Mouse (Mus musculus) liver, postnatal 0 days (tissue): ENCODE data around the gene Tbc1d22a. TPM values are rescaled to one million over a fixed set of nuclear protein-coding genes. Genes with fewer than 3 reads are reported as not detected.

Experiments
- ATAC-seq: fragments of 200-750 bp; cut with Nextera tagmentation; 2 replicates; pipeline ENCODE4 v1.8.0; 2017; ENCODE audit warnings: mild to moderate bottlenecking, moderate library complexity
- DNase-seq: peaks from one replicate; pipeline ENCODE4 v3.0.0-alpha.2; 2016
- H3K27ac ChIP-seq: fragments of 300-500 bp; sonication (generic); 2 replicates; pipeline ENCODE4 v1.5.1; 2014; ENCODE audit warnings: antibody characterized with exemption, moderate library complexity, mild to moderate bottlenecking, low read depth
- H3K27me3 ChIP-seq: fragments of 300-500 bp; sonication (generic); 2 replicates; pipeline ENCODE4 v1.6.1; 2014; ENCODE audit warnings: low read length, control low read depth, mixed read lengths; ENCODE audit not compliant: insufficient read depth
- H3K36me3 ChIP-seq: fragments of 300-500 bp; sonication (generic); replicated peaks from 2 replicates; pipeline ENCODE4 v1.6.1; 2014; ENCODE audit warnings: mild to moderate bottlenecking, control low read depth, low read length, moderate library complexity, mixed read lengths; ENCODE audit not compliant: insufficient read depth
- H3K4me1 ChIP-seq: fragments of 300-500 bp; sonication (generic); 2 replicates; pipeline ENCODE4 v1.6.1; 2014; ENCODE audit warnings: antibody characterized with exemption, mild to moderate bottlenecking, control low read depth; ENCODE audit not compliant: insufficient read depth
- H3K4me2 ChIP-seq: fragments of 300-500 bp; sonication (generic); 2 replicates; pipeline ENCODE4 v1.6.1; 2014; ENCODE audit warnings: low read depth, mild to moderate bottlenecking, low read length, moderate library complexity, mixed read lengths
- H3K4me3 ChIP-seq: fragments of 300-500 bp; sonication (generic); 2 replicates; pipeline ENCODE4 v1.5.1; 2014; ENCODE audit warnings: low read depth, low read length
- H3K9ac ChIP-seq: fragments of 300-500 bp; sonication (generic); replicated peaks from 2 replicates; pipeline ENCODE4 v1.6.1; 2014; ENCODE audit warnings: mild to moderate bottlenecking, moderate library complexity
- H3K9me3 ChIP-seq: fragments of 300-500 bp; sonication (generic); 2 replicates; pipeline ENCODE4 v1.6.1; 2016; ENCODE audit warnings: mild to moderate bottlenecking, control low read depth, low read length, mixed read lengths
- CTCF ChIP-seq: sonication (generic); IDR thresholded peaks from 2 replicates; pipeline ENCODE4 v1.5.1; 2016; ENCODE audit warnings: antibody characterized with exemption, low read depth
- EP300 ChIP-seq: IDR thresholded peaks from 2 replicates; pipeline ENCODE4 v1.6.1; 2016; ENCODE audit warnings: antibody characterized with exemption, low read depth, mild to moderate bottlenecking
- WGBS: fragments of 180-500 bp; shearing (Covaris S2); extraction: QIAGEN DNeasy Blood & Tissue Kit; methylation state at CpG from one replicate; pipeline ENCODE4 v1.1.7; 2014; ENCODE audit not compliant: insufficient replicate concordance; 5-methylcytosine and 5-hydroxymethylcytosine counted together
- polyA plus RNA-seq: library from polyadenylated mRNA; unstranded; fragments of >200 nt; fragmentation: Nextera tagmentation; extraction: Ambion mirVana; gene quantifications from 2 replicates; pipeline ENCODE4 v1.2.1, GENCODE M21; 2015

Tbc1d22a gene
- polyA plus RNA-seq, 1 experiment from 2014 or later = 6.4 TPM

DNA sequence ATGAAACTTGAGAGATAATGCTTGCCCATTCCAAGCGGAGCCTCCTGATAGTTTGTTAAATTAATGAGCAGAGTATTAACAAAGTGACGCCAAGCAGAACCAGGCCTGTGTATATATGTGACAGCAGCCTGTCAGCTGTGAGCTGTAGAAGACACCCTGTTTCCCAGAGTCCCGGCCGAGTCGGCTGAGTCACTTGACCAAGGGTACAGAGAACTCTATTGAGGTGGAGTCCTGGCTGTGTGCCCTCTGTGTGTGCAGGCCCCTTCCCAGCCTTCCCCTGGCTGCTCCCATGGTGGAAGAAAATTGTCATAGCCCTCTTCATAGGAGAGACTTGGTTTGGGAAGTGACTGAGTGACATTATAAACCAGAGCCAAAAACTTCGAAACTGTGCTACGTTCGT is 153.0 kb downstream of the Tbc1d22a start:
- Histone ChIP-seq H3K9ac (no peak overlapping the region), H3K4me2 (no peak overlapping the region), H3K36me3 (0 out of 2 replicates have a peak, but pooled peaks cover 2% of the 10 kb centered on the region), H3K4me3 (no peak overlapping the region), H3K4me1 (0 out of 2 replicates have a peak, but pooled peaks cover 6% of the 10 kb centered on the region), H3K27me3 (no peaks in the 10 kb centered on the region), H3K9me3 (no peaks in the 10 kb centered on the region), H3K27ac (no peak overlapping the region)
- DNase-seq = no peak
- TF ChIP-seq EP300 (no peak), CTCF (no peak)
- 75% methylated on average over 8 of the region's 8 CpGs for WGBS
- ATAC-seq = no peak

DNA sequence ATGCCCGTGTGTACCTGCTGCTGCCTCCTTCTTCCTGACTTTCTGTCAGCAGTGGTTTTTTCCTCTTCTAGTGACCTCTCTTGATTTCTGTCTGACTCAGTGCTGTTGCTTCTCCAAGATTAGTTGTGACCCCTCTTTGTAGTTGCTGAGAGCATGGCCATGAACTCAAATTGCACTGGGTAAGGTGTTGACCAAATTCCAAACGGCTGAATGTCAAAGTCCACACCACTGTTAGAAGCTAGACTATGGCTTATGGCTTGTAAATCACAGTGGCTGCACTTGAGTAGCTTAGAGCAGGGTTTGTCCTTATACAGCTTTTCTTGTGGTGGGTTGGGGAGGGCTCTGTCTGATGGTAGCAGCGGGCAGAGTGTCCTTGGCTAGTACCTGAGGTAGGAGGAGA is 156.6 kb downstream of the Tbc1d22a start:
- 69% methylated on average over 3 of the region's 3 CpGs for WGBS
- H3K9me3 ChIP-seq = no peaks in the 10 kb centered on the region
- 0 out of 2 replicates have a peak, but pooled peaks cover 2% of the 10 kb centered on the region for H3K36me3 ChIP-seq
- H3K9ac ChIP-seq = no peak overlapping the region
- no peak overlapping the region for H3K4me2 ChIP-seq
- no peak overlapping the region for H3K27ac ChIP-seq
- DNase-seq (no peak), ATAC-seq (no peak)
- no peaks in the 10 kb centered on the region for H3K4me1 ChIP-seq
- no peaks in the 10 kb centered on the region for H3K27me3 ChIP-seq
- TF ChIP-seq CTCF = no peak
- no peak for TF ChIP-seq EP300
- no peak overlapping the region for H3K4me3 ChIP-seq

DNA sequence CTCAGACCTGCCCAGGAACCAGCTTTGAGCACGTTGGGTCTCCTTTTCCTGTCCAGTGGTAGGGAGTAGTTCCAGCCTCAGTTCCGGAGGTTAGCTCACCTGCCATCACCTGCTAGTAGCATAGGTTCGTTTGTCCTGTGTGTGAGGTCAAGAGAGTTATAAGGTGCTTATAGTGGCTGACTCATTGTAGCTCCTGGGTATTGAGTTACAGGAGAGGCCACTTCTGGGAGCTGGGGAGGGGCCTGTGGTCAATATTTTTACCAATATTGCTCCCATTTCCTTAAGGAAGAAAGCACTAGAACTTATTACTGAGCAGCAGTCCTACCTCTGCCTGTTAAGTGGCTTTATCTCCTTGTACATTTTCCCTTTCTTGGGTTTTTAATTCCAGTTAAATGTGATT is 161.0 kb downstream of the Tbc1d22a start:
- no peaks in the 10 kb centered on the region for H3K27me3 ChIP-seq
- DNase-seq (no peak), ATAC-seq (no peak)
- H3K36me3 ChIP-seq = no peaks in the 10 kb centered on the region
- 74% methylated on average over 3 of the region's 3 CpGs for WGBS
- H3K9me3 ChIP-seq = no peaks in the 10 kb centered on the region
- no peak for TF ChIP-seq CTCF
- no peak for TF ChIP-seq EP300
- no peak overlapping the region for H3K9ac ChIP-seq
- no peak overlapping the region for H3K4me2 ChIP-seq
- H3K4me1 ChIP-seq = no peaks in the 10 kb centered on the region
- no peak overlapping the region for H3K4me3 ChIP-seq
- H3K27ac ChIP-seq = no peak overlapping the region

DNA sequence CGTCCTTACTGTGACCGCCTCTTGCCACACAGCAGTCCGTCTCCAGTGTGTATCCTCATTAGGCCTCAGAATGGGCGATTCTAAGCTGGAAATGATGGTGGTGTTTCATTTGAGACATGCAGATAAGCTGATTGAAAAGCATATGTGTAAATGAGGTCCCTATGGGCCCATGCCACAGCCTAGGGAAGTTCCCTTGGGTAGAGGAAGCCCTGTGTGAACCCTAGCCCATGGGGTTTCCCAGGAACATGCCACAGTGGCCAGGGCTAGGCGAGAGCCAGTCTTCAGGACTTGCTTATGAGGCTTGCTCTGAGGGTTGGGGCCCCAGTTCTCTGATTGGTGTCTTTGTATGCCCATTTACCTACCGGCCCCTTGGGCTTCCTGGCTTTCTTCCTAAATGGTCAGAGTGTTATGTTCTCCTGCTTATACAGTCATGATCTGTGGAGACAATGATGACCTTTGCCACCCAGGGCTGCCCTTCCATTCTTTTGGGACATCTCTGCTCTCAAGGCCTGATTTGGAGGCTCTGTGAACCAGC is 161.7 kb downstream of the Tbc1d22a start:
- WGBS = 83% methylated on average over 6 of the region's 6 CpGs
- Histone ChIP-seq H3K27me3 (no peaks in the 10 kb centered on the region), H3K27ac (no peak overlapping the region), H3K4me1 (no peaks in the 10 kb centered on the region), H3K36me3 (no peaks in the 10 kb centered on the region), H3K4me2 (no peak overlapping the region), H3K9me3 (no peaks in the 10 kb centered on the region), H3K4me3 (no peak overlapping the region), H3K9ac (no peak overlapping the region)
- TF ChIP-seq EP300 = no peak
- TF ChIP-seq CTCF = no peak
- ATAC-seq (no peak), DNase-seq (no peak)

DNA sequence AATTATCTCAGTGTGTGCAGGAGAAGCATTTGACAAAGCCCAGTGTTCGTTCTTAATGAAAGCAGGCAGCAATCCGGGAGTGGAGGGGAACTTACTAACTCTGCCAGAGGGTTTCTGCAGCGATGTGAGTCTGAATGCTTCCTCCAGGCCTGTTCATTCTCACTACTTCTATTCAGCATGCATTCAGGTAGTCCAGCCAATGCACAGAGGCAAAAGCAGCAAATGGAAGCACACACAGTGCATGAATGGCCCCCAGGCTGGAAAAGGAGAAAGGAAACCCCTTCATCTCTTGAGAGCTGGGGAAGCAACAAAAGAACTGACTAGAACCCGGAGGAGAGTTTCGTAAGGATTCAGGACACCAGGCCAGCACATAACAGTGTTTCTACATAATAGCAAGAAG is 169.0 kb downstream of the Tbc1d22a start:
- WGBS = 84% methylated on average over 5 of the region's 5 CpGs
- Histone ChIP-seq H3K9me3 (no peaks in the 10 kb centered on the region), H3K9ac (no peak overlapping the region), H3K27ac (no peak overlapping the region), H3K36me3 (no peaks in the 10 kb centered on the region), H3K27me3 (no peaks in the 10 kb centered on the region), H3K4me1 (no peaks in the 10 kb centered on the region), H3K4me3 (no peak overlapping the region), H3K4me2 (no peak overlapping the region)
- TF ChIP-seq CTCF (no peak), EP300 (no peak)
- DNase-seq = no peak
- no peak for ATAC-seq

DNA sequence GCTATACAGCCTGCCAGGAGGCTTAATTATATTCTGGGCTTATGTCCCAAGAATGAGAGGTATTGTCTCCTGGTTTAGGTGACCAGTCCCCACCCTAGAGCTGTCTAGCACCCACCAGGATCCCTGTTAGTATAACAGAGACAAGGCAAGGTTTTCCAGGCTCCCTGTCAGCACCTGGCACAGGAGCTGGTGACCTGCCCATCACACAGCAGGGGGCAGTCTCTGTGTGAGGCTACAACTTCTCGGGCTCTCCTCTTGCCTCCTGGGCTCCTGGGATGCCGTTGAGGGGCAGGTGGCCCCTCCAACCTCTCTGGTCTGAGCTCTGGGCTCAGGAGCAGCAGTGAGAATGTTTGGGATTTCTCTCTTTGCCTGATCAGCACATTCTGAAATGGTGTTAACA is 171.2 kb downstream of the Tbc1d22a start:
- no peaks in the 10 kb centered on the region for H3K36me3 ChIP-seq
- ATAC-seq (no peak), DNase-seq (no peak)
- H3K27ac ChIP-seq = no peak overlapping the region
- H3K9ac ChIP-seq = no peak overlapping the region
- H3K4me3 ChIP-seq = no peak overlapping the region
- no peaks in the 10 kb centered on the region for H3K27me3 ChIP-seq
- 81% methylated on average over 2 of the region's 2 CpGs for whole genome bisulfite sequencing
- no peaks in the 10 kb centered on the region for H3K9me3 ChIP-seq
- no peaks in the 10 kb centered on the region for H3K4me1 ChIP-seq
- TF ChIP-seq CTCF (no peak), EP300 (no peak)
- H3K4me2 ChIP-seq = no peak overlapping the region

DNA sequence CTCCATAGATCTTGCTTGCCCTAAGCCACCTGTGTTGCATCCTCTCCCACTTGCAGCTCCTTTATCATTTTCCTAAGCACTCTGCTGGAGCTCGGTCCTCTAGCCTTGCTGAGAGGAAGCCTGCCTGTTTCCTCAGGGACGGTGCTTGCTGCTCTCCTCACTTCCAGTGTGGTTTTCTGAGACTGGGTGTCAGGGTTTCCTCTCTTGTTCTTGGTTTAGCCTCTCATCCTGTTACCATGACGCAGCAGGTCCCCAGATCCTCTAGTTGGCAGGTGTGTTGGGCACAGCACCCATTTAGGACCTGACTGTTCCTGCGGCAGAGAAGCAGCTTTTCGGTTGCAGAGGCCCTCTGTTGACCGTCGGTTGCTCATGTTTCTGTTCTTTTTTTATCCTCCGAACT is 172.1 kb downstream of the Tbc1d22a start:
- TF ChIP-seq CTCF (no peak), EP300 (no peak)
- no peak for DNase-seq
- H3K4me3 ChIP-seq = no peak overlapping the region
- H3K36me3 ChIP-seq = no peaks in the 10 kb centered on the region
- no peaks in the 10 kb centered on the region for H3K9me3 ChIP-seq
- no peak overlapping the region for H3K27ac ChIP-seq
- ATAC-seq = no peak
- WGBS = 54% methylated on average over 8 of the region's 8 CpGs
- no peak overlapping the region for H3K9ac ChIP-seq
- H3K27me3 ChIP-seq = no peaks in the 10 kb centered on the region
- no peak overlapping the region for H3K4me2 ChIP-seq
- H3K4me1 ChIP-seq = no peaks in the 10 kb centered on the region
